Mouse (Mus musculus) cerebellum, postnatal 36 days (tissue): ENCODE data around the gene Dusp9.

Source experiments
- DNase-seq, 2 experiments: peaks; one replicate each; pipeline ENCODE4 v3.0.0; 2021 to 2022; ENCODE audit warnings: mixed read lengths in 2 of 2

Dusp9 gene

GRCm38 (mm10) chrX:73672031-73672431 is 32.8 kb downstream of the Dusp9 start:
- DNase-seq: peak; percentile 59 to 67

- peak; percentile 76 for DNase-seq
These were observed 33.8 kb downstream of the Dusp9 start, which contains the start of gene Slc6a8 for GRCm38 (mm10) chrX:73672879-73673618. TSS of gene Slc6a8 (plus strand) at chrX:73673150.

GRCm38 (mm10) chrX:73673619-73673967 is 34.4 kb downstream of the Dusp9 start:
- DNase-seq: no peak

- DNase-seq: peak; percentile 33 to 34
These were observed 34.9 kb downstream of the Dusp9 start for GRCm38 (mm10) chrX:73673968-73674661.

GRCm38 (mm10) chrX:73675231-73675630 is 36.0 kb downstream of the Dusp9 start:
- no peak for DNase-seq

- no peak for DNase-seq
These were observed 37.4 kb downstream of the Dusp9 start for GRCm38 (mm10) chrX:73676668-73677067.

- DNase-seq: no peak
These were observed 44.9 kb downstream of the Dusp9 start for GRCm38 (mm10) chrX:73684156-73684555.

- no peak for DNase-seq
These were observed 45.8 kb downstream of the Dusp9 start for GRCm38 (mm10) chrX:73684978-73685377.

- DNase-seq: peak; percentile 30 to 38
These were observed 46.4 kb downstream of the Dusp9 start for GRCm38 (mm10) chrX:73685629-73686028.

- DNase-seq: peak; percentile 57 to 58
These were observed 51.9 kb downstream of the Dusp9 start for GRCm38 (mm10) chrX:73690917-73691629.
